Comparison of ENCODE assay signal across 13 mouse cellular contexts in the genomic region with DNA sequence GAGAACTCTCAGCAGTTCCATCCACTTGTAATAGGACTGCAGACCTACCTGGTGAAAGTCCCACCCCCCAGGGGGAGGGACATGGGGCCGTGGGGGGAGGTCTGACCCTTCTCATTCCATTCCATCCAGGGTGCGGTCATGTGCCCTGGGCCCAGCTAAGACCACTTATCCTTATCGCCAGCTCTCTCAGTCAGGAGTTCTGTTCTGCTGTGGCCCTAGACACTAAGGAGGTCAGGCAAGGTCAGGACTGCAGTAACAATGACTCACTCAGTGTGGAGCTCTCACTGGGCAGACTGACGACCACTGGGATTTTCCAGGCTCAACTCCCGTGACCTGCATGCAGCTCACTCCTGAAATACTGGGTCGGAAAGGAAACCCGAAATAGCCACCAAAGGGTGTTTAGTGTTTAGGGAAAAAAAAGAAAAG. TPM values are rescaled to one million over a fixed set of nuclear protein-coding genes. Genes with fewer than 3 reads are reported as not detected.
DNase-seq lines count a peak whose midpoint lies in the region; ATAC-seq and TF ChIP-seq lines count a peak whose summit lies in the region.
"Had no signal": no experiment of that assay in that cellular context is flagged by ENCODE, and none has a peak within 500 bp of the region (broad histone marks: within the 10 kb centered on the region; RNA-seq: fewer than 3 reads in every experiment).

No protein-coding gene starts in this region.

- no peaks in the 10 kb centered on the region for H3K27me3 ChIP-seq in midbrain, embryonic 15.5 days (replicated peaks)
- no peaks in the 10 kb centered on the region for H3K27me3 ChIP-seq in kidney, adult 2 months (replicated peaks; ENCODE audit: control insufficient read depth, insufficient read depth, low read length)
- H3K27me3 ChIP-seq: embryonic facial prominence, embryonic 15.5 days; hindbrain, embryonic 15.5 days; limb, embryonic 15.5 days had no signal

- peak; percentile 10 for DNase-seq in kidney, postnatal 10 days
- DNase-seq in kidney, adult 18-20 months, result no peak
- peak; percentile 66 to 76 for DNase-seq in heart, adult 18-20 months
- DNase-seq in heart, postnatal 36 days, result peak; percentile 23 to 34
- DNase-seq in yolk sac, embryonic 10.5 days (ENCODE audit: low spot score), result peak; percentile 12
- no peak for DNase-seq in kidney, adult 2 months
- DNase-seq in urinary bladder, postnatal 36 days (ENCODE audit: low spot score in 2 of 2), result no peak
- DNase-seq: cerebellum, adult 18-20 months had no signal

- H3K36me3 ChIP-seq in midbrain, embryonic 15.5 days (replicated peaks), result no peaks in the 10 kb centered on the region
- no peaks in the 10 kb centered on the region for H3K36me3 ChIP-seq in kidney, adult 2 months (ENCODE audit: control insufficient read depth, insufficient read depth, low read length)
- H3K36me3 ChIP-seq: embryonic facial prominence, embryonic 15.5 days; hindbrain, embryonic 15.5 days; limb, embryonic 15.5 days had no signal

- TF ChIP-seq POLR2A in kidney, adult 2 months (IDR thresholded peaks at IDR 0.05; ENCODE audit: low read depth, low read length), result no peak

- H3K9me3 ChIP-seq in midbrain, embryonic 15.5 days, result no peaks in the 10 kb centered on the region
- H3K9me3 ChIP-seq: embryonic facial prominence, embryonic 15.5 days; hindbrain, embryonic 15.5 days; limb, embryonic 15.5 days had no signal

- no peak overlapping the region for H3K9ac ChIP-seq in midbrain, embryonic 15.5 days
- H3K9ac ChIP-seq: embryonic facial prominence, embryonic 15.5 days; hindbrain, embryonic 15.5 days; limb, embryonic 15.5 days had no signal

- H3K4me1 ChIP-seq in midbrain, embryonic 15.5 days, result no peaks in the 10 kb centered on the region
- no peaks in the 10 kb centered on the region for H3K4me1 ChIP-seq in kidney, adult 2 months (ENCODE audit: control insufficient read depth, insufficient read depth, low read length)
- H3K4me1 ChIP-seq: embryonic facial prominence, embryonic 15.5 days; hindbrain, embryonic 15.5 days; limb, embryonic 15.5 days had no signal

- no peak overlapping the region for H3K27ac ChIP-seq in midbrain, embryonic 15.5 days
- H3K27ac ChIP-seq in kidney, adult 2 months (ENCODE audit: insufficient read depth, low read depth, low read length), result no peak overlapping the region
- H3K27ac ChIP-seq: embryonic facial prominence, embryonic 15.5 days; hindbrain, embryonic 15.5 days; limb, embryonic 15.5 days had no signal

- no peak for TF ChIP-seq CTCF in kidney, adult 2 months (conservative IDR thresholded peaks at IDR 0.05; ENCODE audit: insufficient read depth, insufficient read length, low read depth, low read length)

- no peak overlapping the region for H3K4me2 ChIP-seq in midbrain, embryonic 15.5 days
- H3K4me2 ChIP-seq: embryonic facial prominence, embryonic 15.5 days; hindbrain, embryonic 15.5 days; limb, embryonic 15.5 days had no signal

- WGBS in midbrain, embryonic 15.5 days, result 44% methylated on average over 7 of the region's 7 CpGs
- 57% methylated on average over 7 of the region's 7 CpGs for WGBS in kidney, adult 2 months

- H3K4me3 ChIP-seq in midbrain, embryonic 15.5 days, result no peak overlapping the region
- H3K4me3 ChIP-seq in kidney, adult 2 months (ENCODE audit: insufficient read depth, low read depth, low read length), result no peak overlapping the region
- H3K4me3 ChIP-seq: embryonic facial prominence, embryonic 15.5 days; hindbrain, embryonic 15.5 days; limb, embryonic 15.5 days had no signal

- intact Hi-C loops in heart, postnatal 36 days (cut with DNase I), result no loop called here

- ATAC-seq in midbrain, embryonic 15.5 days (replicated peaks), result no peak
- ATAC-seq: activated CD4-positive, CD25-positive, alpha-beta regulatory T cell, adult 4 months had no signal

RNA-seq across cellular contexts. Expression of a gene that starts 16.1 kb away (rescaled TPM):
- total RNA-seq in heart, adult 18-20 months (2021), result 10 to 100 TPM; 20.3 to 21.3 TPM
- 10 to 100 TPM; 22.1 to 27.5 TPM for total RNA-seq in heart, postnatal 36 days (2021)
- polyA plus RNA-seq in midbrain, embryonic 15.5 days (2015; fragmentation: Nextera tagmentation; extraction: Ambion mirVana), result 1.0 and 1.1 TPM in 2 replicates
- polyA plus RNA-seq in kidney, adult 2 months (2012; rRNA removed), result 3.7 and 4.0 TPM in 2 replicates

Comparison
In these comparisons a context has a peak if more than half of its experiments do, and no peak if none do; other contexts are left out.
1. DNase-seq: peak in kidney, postnatal 10 days (single experiment), heart, adult 18-20 months (2 of 2), heart, postnatal 36 days (2 of 2) and yolk sac, embryonic 10.5 days (single experiment); none in kidney, adult 18-20 months (single experiment), kidney, adult 2 months (single experiment) and urinary bladder, postnatal 36 days (0 of 2).